Mouse (Mus musculus): ENCODE data around the gene Ero1lb. TPM values are rescaled to one million over a fixed set of nuclear protein-coding genes. Genes with fewer than 3 reads are reported as not detected.
"Not testable (repeated sequence)": the region's sequence is repeated elsewhere in the genome, so short reads cannot be mapped to it uniquely, and the experiment has no call there.

Ero1lb gene
- polyA plus RNA-seq, 1 experiment from 2014 or later, result 8.3 TPM

DNA sequence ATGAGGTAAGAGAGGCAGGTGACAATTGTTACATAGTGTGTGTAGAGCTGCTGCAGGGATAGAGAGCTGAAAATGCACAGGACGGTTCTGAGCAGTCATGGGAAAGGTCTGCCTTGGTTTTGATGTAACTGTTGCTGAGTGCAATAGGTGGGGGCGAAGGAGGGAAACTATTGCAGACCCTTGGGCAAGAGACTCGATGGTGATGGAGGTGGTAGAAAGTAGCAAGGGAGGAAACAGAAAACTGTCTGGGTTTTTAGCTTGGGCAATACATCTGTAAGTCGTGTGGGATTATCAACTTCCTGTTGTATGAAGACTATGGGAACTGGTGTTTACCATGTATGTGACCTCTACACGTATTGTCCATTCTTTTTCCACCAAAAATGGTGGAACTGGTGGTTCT, 12.5 kb downstream of the Ero1lb start:
- Histone ChIP-seq H3K36me3 (no peaks in the 10 kb centered on the region), H3K27ac (no peak overlapping the region), H3K27me3 (no peaks in the 10 kb centered on the region), H3K9me3 (no peaks in the 10 kb centered on the region), H3K9ac (no peak overlapping the region), H3K4me1 (no peaks in the 10 kb centered on the region), H3K4me2 (replicated peaks) (no peak overlapping the region), H3K4me3 (no peak overlapping the region)
- 81% methylated on average over 5 of the region's 5 CpGs for WGBS
- ATAC-seq (ENCODE audit: insufficient number of reproducible peaks, insufficient read depth, low FRiP score, low TSS enrichment), result no peak

DNA sequence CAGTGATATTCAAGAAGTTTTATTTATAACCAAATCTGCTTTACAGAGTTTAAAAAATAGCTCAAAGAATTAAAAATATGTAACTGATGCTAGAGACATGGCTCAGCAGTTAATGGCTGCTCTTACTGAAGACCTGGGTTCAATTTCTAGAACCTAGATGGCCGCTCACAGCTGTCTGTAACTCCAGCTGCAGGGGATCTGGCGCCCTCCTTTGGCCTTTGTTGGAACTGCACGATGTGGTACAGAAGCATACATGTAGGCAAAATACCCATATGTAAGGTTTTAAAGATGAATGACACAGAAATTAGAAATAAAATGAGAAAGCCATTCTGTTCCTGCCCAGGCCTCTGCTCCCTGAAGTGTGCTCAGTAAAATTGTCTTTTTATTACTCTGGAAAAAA, 23.3 kb downstream of the Ero1lb start:
- Histone ChIP-seq H3K9ac (no peak overlapping the region), H3K9me3 (no peaks in the 10 kb centered on the region), H3K27ac (no peak overlapping the region), H3K27me3 (no peaks in the 10 kb centered on the region), H3K4me1 (no peaks in the 10 kb centered on the region), H3K36me3 (no peaks in the 10 kb centered on the region), H3K4me2 (replicated peaks) (no peak overlapping the region), H3K4me3 (no peak overlapping the region)
- no peak for ATAC-seq (ENCODE audit: insufficient number of reproducible peaks, insufficient read depth, low FRiP score, low TSS enrichment)
- WGBS, result 4% methylated on average over 3 of the region's 3 CpGs

DNA sequence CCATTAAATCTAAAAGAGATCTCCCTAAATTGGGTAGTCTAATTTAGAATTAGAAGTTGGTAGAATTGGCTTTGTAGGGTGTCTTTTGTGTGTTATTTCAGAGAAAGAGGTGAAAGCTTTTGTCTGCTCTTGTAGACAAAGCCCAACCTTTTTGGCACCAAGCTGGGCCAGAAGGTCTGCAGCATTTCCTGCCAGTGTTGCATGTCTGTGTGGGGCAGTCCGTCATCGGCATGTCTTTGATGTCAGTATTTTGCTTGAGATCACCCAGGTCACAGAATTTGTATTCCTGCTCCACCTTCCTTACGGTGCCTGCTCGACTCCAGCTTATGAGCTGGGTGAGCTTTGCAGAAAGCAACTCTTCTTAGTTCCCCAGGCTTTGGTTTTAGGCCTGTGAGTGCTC, 31.4 kb downstream of the Ero1lb start:
- H3K27ac ChIP-seq; ATAC-seq (ENCODE audit: insufficient number of reproducible peaks, insufficient read depth, low FRiP score, low TSS enrichment); H3K9ac ChIP-seq; H3K4me2 ChIP-seq (replicated peaks); H3K36me3 ChIP-seq; H3K9me3 ChIP-seq; H3K27me3 ChIP-seq; H3K4me3 ChIP-seq; H3K4me1 ChIP-seq: not testable (repeated sequence)
- WGBS, result 75% methylated on average over 4 of the region's 4 CpGs

DNA sequence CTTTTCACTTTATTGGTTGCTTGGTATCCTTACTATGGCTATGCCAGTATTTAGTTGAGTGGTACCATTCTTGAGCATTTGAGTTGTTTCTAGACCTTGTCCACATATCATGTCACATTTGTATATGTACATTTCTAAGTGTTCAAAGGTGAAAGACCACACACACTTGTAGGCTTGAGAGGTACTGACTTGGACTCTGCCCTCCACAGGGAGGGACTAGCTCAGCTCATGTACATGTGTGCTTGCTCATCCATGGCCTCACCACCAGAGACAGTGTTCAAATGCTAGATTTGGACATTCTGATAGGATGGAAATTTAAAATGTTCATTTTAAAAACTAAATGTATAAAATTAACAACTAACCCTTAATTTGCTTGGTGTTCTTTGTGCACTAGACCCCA, 44.5 kb downstream of the Ero1lb start:
- not testable (repeated sequence) for H3K9me3 ChIP-seq; H3K4me2 ChIP-seq (replicated peaks); H3K27me3 ChIP-seq; H3K4me3 ChIP-seq; H3K4me1 ChIP-seq; H3K27ac ChIP-seq; ATAC-seq (ENCODE audit: insufficient number of reproducible peaks, insufficient read depth, low FRiP score, low TSS enrichment); H3K36me3 ChIP-seq; H3K9ac ChIP-seq

DNA sequence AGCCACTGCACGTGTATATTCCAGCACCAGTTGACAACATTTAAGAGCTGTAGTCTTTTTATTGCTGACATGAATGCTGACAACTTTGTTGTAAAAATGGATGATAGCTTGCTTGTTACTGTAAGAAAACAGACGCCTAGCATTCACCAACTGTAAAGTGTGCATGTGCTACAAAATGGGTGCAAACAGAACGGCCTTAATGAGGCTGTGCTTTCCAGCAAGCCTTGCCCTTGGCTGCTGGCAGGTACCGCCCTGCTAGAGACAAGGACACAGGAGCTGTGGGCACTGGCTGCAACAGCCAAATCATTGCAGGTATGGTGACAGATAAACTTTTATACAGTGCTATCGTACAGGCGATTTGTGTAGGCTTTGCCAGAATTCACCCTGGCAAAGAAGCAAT, 48.4 kb downstream of the Ero1lb start:
- WGBS, result 93% methylated on average over 6 of the region's 6 CpGs

DNA sequence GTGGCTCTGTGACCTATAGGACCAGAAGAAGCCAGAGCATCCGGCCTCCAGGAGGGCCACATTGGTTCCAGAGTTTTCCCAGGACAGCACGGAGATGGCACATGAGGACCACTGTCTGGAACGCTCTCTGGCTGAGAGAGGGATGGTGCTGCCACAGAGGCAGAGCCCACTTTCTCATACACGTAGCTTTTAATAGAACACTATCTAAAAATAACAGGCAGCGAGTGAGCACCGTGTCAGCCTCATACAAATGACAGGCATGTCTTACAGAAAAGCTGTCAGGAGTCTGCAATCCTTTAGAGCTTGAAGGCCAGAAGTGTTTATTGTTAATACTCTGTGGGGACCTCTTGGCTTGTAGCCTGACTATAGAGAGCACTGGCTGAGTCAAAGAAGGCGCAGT, 48.9 kb downstream of the Ero1lb start:
- H3K27ac ChIP-seq; H3K4me2 ChIP-seq (replicated peaks); H3K4me1 ChIP-seq; H3K4me3 ChIP-seq; H3K9ac ChIP-seq; H3K9me3 ChIP-seq; H3K27me3 ChIP-seq; ATAC-seq (ENCODE audit: insufficient number of reproducible peaks, insufficient read depth, low FRiP score, low TSS enrichment): not testable (repeated sequence)
- WGBS, result 87% methylated on average over 7 of the region's 7 CpGs
- peaks cover 11% of the 10 kb centered on the region for H3K36me3 ChIP-seq

More for the DNA sequence above, 48.4 kb downstream of the Ero1lb start:
- not testable (repeated sequence) for H3K27ac ChIP-seq; H3K9ac ChIP-seq; ATAC-seq (ENCODE audit: insufficient number of reproducible peaks, insufficient read depth, low FRiP score, low TSS enrichment); H3K9me3 ChIP-seq; H3K27me3 ChIP-seq; H3K4me3 ChIP-seq; H3K4me1 ChIP-seq; H3K4me2 ChIP-seq (replicated peaks); H3K36me3 ChIP-seq

DNA sequence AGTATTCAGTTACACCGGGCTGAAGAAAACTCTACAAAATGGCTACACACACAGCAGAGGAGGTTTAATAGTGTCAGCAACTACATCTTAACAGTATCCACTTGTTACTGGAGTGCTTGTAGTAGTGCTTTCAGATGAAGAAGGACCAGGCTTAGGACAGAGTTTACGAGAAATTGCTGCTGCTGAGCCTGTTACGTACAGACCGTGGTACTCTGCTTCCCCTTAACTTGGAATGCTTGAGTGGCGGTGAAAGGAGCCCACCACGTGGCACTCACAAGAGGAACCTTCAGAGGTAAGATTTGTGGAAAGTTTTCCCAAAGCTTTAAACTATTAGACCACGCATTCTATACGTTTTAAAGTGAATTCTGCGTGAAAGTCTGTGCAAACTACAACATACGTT, 49.3 kb downstream of the Ero1lb start:
- H3K36me3 ChIP-seq, result peaks cover 11% of the 10 kb centered on the region
- not testable (repeated sequence) for H3K27me3 ChIP-seq; H3K9ac ChIP-seq; H3K27ac ChIP-seq; H3K4me3 ChIP-seq; H3K9me3 ChIP-seq; H3K4me2 ChIP-seq (replicated peaks); H3K4me1 ChIP-seq; ATAC-seq (ENCODE audit: insufficient number of reproducible peaks, insufficient read depth, low FRiP score, low TSS enrichment)
- WGBS, result 91% methylated on average over 10 of the region's 10 CpGs

DNA sequence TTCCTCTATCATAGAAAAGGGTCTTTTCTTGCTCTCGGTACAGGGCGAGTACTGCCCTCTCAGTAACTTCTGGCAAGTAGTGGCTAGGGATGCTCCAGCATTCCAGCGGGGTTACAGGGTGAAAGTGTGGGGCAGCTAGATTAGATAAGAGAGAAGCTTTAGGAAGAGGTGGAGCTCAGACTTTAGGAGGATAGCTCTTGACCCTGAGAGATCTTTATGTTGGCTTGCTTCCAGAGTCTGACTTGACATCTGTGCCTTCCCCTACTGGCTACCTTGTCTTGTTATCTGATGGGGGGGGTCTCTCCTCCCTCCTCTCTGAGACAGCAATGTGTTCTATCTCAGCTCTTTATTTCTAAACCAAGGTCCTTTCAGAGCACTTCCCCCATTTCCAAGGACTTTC, 50.8 kb downstream of the Ero1lb start:
- not testable (repeated sequence) for H3K4me1 ChIP-seq; H3K9me3 ChIP-seq; H3K4me2 ChIP-seq (replicated peaks); H3K9ac ChIP-seq; ATAC-seq (ENCODE audit: insufficient number of reproducible peaks, insufficient read depth, low FRiP score, low TSS enrichment); H3K27ac ChIP-seq; H3K4me3 ChIP-seq; H3K27me3 ChIP-seq
- WGBS, result 75% methylated on average over 3 of the region's 3 CpGs
- H3K36me3 ChIP-seq, result peaks cover 13% of the 10 kb centered on the region

DNA sequence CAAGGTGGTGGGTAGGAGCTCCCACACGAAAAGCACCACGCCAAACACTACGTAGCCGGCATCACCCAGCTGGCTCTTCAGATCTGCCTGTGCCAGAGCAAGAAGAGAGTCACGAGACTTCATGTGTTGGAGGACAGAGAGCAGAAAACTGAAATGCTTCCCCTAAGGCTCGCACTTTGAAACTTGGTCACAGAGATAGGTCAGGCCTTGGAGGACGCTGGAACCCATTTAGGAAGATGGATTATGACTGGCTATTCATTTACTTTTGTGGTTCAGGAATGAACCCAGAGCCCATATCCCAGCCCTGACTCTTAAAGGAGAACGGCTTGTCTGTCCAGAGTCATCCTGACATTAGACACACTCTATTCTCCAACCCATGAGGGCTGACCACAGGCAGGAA, 54.1 kb downstream of the Ero1lb start:
- not testable (repeated sequence) for H3K4me1 ChIP-seq; H3K27ac ChIP-seq; ATAC-seq (ENCODE audit: insufficient number of reproducible peaks, insufficient read depth, low FRiP score, low TSS enrichment); H3K27me3 ChIP-seq; H3K4me2 ChIP-seq (replicated peaks); H3K9ac ChIP-seq; H3K9me3 ChIP-seq; H3K4me3 ChIP-seq
- 94% methylated on average over 8 of the region's 8 CpGs for WGBS
- H3K36me3 ChIP-seq, result peaks cover 12% of the 10 kb centered on the region

DNA sequence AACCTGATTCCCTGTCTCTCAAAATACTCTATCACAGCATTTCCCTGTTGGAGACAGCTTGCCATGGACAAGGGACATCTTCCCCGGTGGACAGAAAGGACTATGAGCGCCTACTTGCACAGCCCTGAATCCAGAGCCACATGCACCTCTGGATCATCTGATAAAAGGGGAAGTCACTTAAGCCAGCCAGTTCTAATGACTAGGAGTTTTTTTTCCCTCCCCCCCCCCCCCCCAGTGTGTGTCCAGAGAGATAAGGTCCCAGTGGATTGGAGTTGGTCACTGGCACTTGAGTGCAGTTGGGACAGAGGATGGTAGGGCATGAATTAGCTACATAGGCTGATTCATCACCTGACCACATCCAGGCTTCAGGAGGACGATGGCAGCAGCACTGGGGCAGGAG, 60.4 kb downstream of the Ero1lb start:
- not testable (repeated sequence) for ATAC-seq (ENCODE audit: insufficient number of reproducible peaks, insufficient read depth, low FRiP score, low TSS enrichment)
- 95% methylated on average over 3 of the region's 3 CpGs for WGBS

DNA sequence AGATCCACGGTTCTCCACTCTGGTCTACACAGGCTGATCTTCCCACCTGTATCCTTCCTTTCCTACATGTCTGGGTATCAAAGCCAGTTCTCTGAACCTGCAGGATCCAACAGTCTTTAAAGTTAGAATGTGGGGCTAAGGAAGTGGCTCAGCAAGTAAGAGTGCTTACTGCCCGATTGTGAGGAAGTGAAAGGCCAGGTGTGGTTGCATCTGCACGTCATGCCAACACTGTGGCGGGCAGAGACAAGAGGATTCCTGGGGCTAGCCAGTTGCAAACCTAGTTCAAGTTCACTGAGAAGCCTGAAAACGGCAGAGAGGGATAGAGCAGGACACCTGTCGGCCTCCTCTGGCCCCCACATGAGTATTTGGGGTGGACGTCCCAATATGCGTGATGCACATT, 62.1 kb downstream of the Ero1lb start:
- not testable (repeated sequence) for H3K9ac ChIP-seq; H3K27me3 ChIP-seq; H3K36me3 ChIP-seq; H3K27ac ChIP-seq; H3K9me3 ChIP-seq; H3K4me1 ChIP-seq; H3K4me2 ChIP-seq (replicated peaks); ATAC-seq (ENCODE audit: insufficient number of reproducible peaks, insufficient read depth, low FRiP score, low TSS enrichment); H3K4me3 ChIP-seq
- WGBS, result 93% methylated on average over 8 of the region's 8 CpGs

More for the DNA sequence above, 60.4 kb downstream of the Ero1lb start:
- not testable (repeated sequence) for H3K36me3 ChIP-seq; H3K27ac ChIP-seq; H3K4me3 ChIP-seq; H3K4me1 ChIP-seq; H3K9ac ChIP-seq; H3K9me3 ChIP-seq; H3K4me2 ChIP-seq (replicated peaks); H3K27me3 ChIP-seq

DNA sequence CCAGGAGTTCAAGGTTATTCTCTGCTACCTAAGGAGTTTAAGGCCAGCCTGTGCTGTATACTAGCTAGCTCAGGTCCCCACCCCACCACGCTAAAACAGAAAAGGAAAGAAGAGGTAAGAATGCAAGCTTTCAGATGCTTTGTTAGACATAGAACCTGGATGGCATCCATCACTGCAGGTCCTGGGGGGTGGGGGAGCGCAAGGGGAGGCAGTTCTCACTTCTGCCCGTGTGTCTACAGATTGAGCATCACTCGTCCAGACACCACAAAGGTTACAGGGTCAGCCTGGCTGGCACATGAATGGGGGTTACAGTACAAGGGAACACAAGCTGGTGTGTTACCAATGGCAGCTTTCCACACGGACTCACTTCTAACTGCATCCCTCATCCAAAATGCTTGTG, 62.5 kb downstream of the Ero1lb start:
- H3K4me1 ChIP-seq; H3K27me3 ChIP-seq; H3K36me3 ChIP-seq; H3K4me3 ChIP-seq; H3K9ac ChIP-seq; ATAC-seq (ENCODE audit: insufficient number of reproducible peaks, insufficient read depth, low FRiP score, low TSS enrichment); H3K9me3 ChIP-seq; H3K27ac ChIP-seq; H3K4me2 ChIP-seq (replicated peaks): not testable (repeated sequence)
- 82% methylated on average over 5 of the region's 5 CpGs for WGBS

DNA sequence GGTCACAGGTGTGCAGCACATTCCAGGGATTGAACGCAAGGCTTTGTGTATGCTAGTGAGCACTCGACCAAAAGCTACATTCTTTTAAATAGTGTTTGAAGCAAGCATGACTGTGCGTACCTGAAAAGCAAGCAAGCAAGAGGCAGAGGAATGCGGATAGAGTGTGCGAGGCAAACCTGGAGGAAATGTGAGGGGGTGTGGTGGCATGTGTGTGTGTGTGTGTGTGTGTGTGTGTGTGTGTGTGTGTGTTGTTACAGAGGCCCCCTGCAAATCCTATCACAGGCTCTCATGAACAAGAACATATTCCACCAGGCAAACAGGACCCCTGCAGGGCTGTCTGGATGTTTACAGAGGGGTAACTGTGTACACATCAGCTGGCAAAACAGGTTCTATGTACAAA, 64.6 kb downstream of the Ero1lb start:
- H3K27ac ChIP-seq; H3K4me3 ChIP-seq; ATAC-seq (ENCODE audit: insufficient number of reproducible peaks, insufficient read depth, low FRiP score, low TSS enrichment); H3K36me3 ChIP-seq; H3K9ac ChIP-seq; H3K27me3 ChIP-seq; H3K4me2 ChIP-seq (replicated peaks); H3K9me3 ChIP-seq; H3K4me1 ChIP-seq: not testable (repeated sequence)
- 86% methylated on average over 5 of the region's 5 CpGs for WGBS
